Mouse (Mus musculus): ENCODE results near the gene Abcd4. TPM values are rescaled to one million over a fixed set of nuclear protein-coding genes. Genes with fewer than 3 reads are reported as not detected.
A peak's percentile ranks its signal among the peaks of the same experiment; 100 is the strongest.

The Abcd4 gene
- polyA plus RNA-seq (2016; fragmentation: Nextera tagmentation; extraction: Ambion mirVana): 12.1 and 12.3 TPM in 2 replicates

GRCm38 (mm10) chr12:84616977-84617630 is at the start of gene Abcd4:
Gene Abcd4 (minus strand): TSS chr12:84617413.
- peak; percentile 98 for ATAC-seq (ENCODE audit: low FRiP score, low read depth)
- under 1% methylated on average over 34 of the region's 34 CpGs for WGBS
- 0 out of 2 replicates have a peak within 1 kb of the TSS, but pooled peaks have one; percentile 7 for H3K27ac ChIP-seq (replicated peaks)

GRCm38 (mm10) chr12:84653912-84654311 is 36.7 kb upstream of the Abcd4 start:
- Histone ChIP-seq H3K36me3 (no peaks in the 10 kb centered on the region), H3K27me3 (peaks cover 29% of the 10 kb centered on the region), H3K27ac (replicated peaks) (no peak overlapping the region), H3K9ac (replicated peaks) (no peak overlapping the region), H3K9me3 (no peaks in the 10 kb centered on the region), H3K4me1 (no peaks in the 10 kb centered on the region), H3K4me3 (no peak overlapping the region), H3K4me2 (replicated peaks) (no peak overlapping the region)
- ATAC-seq (ENCODE audit: low FRiP score, low read depth): no peak
- WGBS: 10% methylated on average over 3 of the region's 3 CpGs

More at GRCm38 (mm10) chr12:84616977-84617630, at the start of gene Abcd4:
- H3K4me3 ChIP-seq: peak within 1 kb of the TSS; percentile 56
- H3K36me3 ChIP-seq: no peaks in the 10 kb centered on the region
- H3K4me1 ChIP-seq: 0 out of 2 replicates have a peak, but pooled peaks cover 8% of the 10 kb centered on the region
- no peaks in the 10 kb centered on the region for H3K9me3 ChIP-seq
- peak within 1 kb of the TSS; percentile 67 for H3K9ac ChIP-seq (replicated peaks)
- H3K4me2 ChIP-seq (replicated peaks): peak within 1 kb of the TSS; percentile 53
- H3K27me3 ChIP-seq: 0 out of 2 replicates have a peak, but pooled peaks cover 3% of the 10 kb centered on the region

GRCm38 (mm10) chr12:84650234-84650633 is 33.0 kb upstream of the Abcd4 start:
- no peak overlapping the region for H3K4me2 ChIP-seq (replicated peaks)
- H3K9me3 ChIP-seq: no peaks in the 10 kb centered on the region
- no peak overlapping the region for H3K4me3 ChIP-seq
- 89% methylated on average over 13 of the region's 13 CpGs for WGBS
- H3K9ac ChIP-seq (replicated peaks): no peak overlapping the region
- H3K27ac ChIP-seq (replicated peaks): no peak overlapping the region
- H3K27me3 ChIP-seq: peaks cover 29% of the 10 kb centered on the region
- no peaks in the 10 kb centered on the region for H3K4me1 ChIP-seq
- H3K36me3 ChIP-seq: no peaks in the 10 kb centered on the region
- no peak for ATAC-seq (ENCODE audit: low FRiP score, low read depth)

GRCm38 (mm10) chr12:84640654-84641053 is 23.4 kb upstream of the Abcd4 start, which contains the start of gene Vrtn:
Gene Vrtn (plus strand): TSS chr12:84641019.
- WGBS: 5% methylated on average over 9 of the region's 9 CpGs

GRCm38 (mm10) chr12:84640253-84640652 is 23.0 kb upstream of the Abcd4 start:
- Histone ChIP-seq H3K27me3 (peaks cover 60% of the 10 kb centered on the region), H3K36me3 (no peaks in the 10 kb centered on the region), H3K27ac (replicated peaks) (no peak overlapping the region), H3K4me3 (no peak overlapping the region), H3K4me1 (no peaks in the 10 kb centered on the region), H3K4me2 (replicated peaks) (no peak overlapping the region), H3K9me3 (no peaks in the 10 kb centered on the region), H3K9ac (replicated peaks) (no peak overlapping the region)
- WGBS: 3% methylated on average over 6 of the region's 6 CpGs
- ATAC-seq (ENCODE audit: low FRiP score, low read depth): no peak

More at GRCm38 (mm10) chr12:84640654-84641053, 23.4 kb upstream of the Abcd4 start, which contains the start of gene Vrtn:
- Histone ChIP-seq H3K36me3 (no peaks in the 10 kb centered on the region), H3K27ac (replicated peaks) (no peak within 1 kb of the TSS), H3K4me3 (no peak within 1 kb of the TSS), H3K4me1 (no peaks in the 10 kb centered on the region), H3K4me2 (replicated peaks) (no peak within 1 kb of the TSS), H3K9ac (replicated peaks) (no peak within 1 kb of the TSS), H3K27me3 (peaks cover 60% of the 10 kb centered on the region), H3K9me3 (no peaks in the 10 kb centered on the region)
- ATAC-seq (ENCODE audit: low FRiP score, low read depth): no peak

DNA sequence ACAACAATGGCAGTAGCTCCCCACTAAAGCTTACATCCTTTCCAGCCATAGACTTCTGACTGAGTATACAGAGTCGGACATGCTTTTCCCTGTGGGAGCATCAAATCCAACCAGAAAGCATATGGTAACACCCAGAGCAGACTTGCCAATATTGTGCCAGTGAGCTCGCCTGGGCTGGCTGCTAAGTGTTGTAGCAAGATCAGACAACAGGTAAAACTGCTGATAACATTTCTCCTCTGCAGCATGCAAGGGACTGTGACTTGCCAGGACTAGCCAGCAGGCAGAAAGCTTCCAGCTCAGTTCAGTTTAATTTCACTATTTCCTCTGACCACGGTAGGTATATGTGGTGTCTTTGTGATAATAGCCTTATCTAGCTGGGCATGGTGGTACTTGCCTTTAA is 14.7 kb upstream of the Abcd4 start:
- Histone ChIP-seq H3K27ac (replicated peaks) (no peak overlapping the region), H3K27me3 (no peaks in the 10 kb centered on the region), H3K9me3 (no peaks in the 10 kb centered on the region), H3K4me2 (replicated peaks) (no peak overlapping the region), H3K36me3 (no peaks in the 10 kb centered on the region), H3K4me3 (no peak overlapping the region), H3K9ac (replicated peaks) (no peak overlapping the region), H3K4me1 (no peaks in the 10 kb centered on the region)
- WGBS: 73% methylated on average over 3 of the region's 3 CpGs
- no peak for ATAC-seq (ENCODE audit: low FRiP score, low read depth)

- Histone ChIP-seq H3K4me1 (peaks cover 11% of the 10 kb centered on the region; the same call in 1 of the 2 replicates), H3K36me3 (no peaks in the 10 kb centered on the region), H3K27me3 (peaks cover 10% of the 10 kb centered on the region), H3K4me2 (replicated peaks) (peak overlapping the region; percentile 33), H3K9ac (replicated peaks) (no peak overlapping the region; the same call in 1 of the 2 replicates), H3K9me3 (no peaks in the 10 kb centered on the region), H3K27ac (replicated peaks) (no peak overlapping the region), H3K4me3 (peak overlapping the region; percentile 18; the same call in 1 of the 2 replicates)
- 2% methylated on average over 9 of the region's 9 CpGs for WGBS
- no peak for ATAC-seq (ENCODE audit: low FRiP score, low read depth)
Observed at GRCm38 (mm10) chr12:84625116-84625515, 7.9 kb upstream of the Abcd4 start.

GRCm38 (mm10) chr12:84624601-84625000 is 7.4 kb upstream of the Abcd4 start:
- no peak overlapping the region for H3K27ac ChIP-seq (replicated peaks)
- no peak overlapping the region for H3K4me3 ChIP-seq
- no peaks in the 10 kb centered on the region for H3K9me3 ChIP-seq
- no peak overlapping the region for H3K9ac ChIP-seq (replicated peaks)
- WGBS: 20% methylated on average over 8 of the region's 8 CpGs
- H3K27me3 ChIP-seq: peaks cover 12% of the 10 kb centered on the region
- ATAC-seq (ENCODE audit: low FRiP score, low read depth): no peak
- H3K4me2 ChIP-seq (replicated peaks): no peak overlapping the region
- no peaks in the 10 kb centered on the region for H3K36me3 ChIP-seq
- peaks cover 11% of the 10 kb centered on the region; the same call in 1 of the 2 replicates for H3K4me1 ChIP-seq

DNA sequence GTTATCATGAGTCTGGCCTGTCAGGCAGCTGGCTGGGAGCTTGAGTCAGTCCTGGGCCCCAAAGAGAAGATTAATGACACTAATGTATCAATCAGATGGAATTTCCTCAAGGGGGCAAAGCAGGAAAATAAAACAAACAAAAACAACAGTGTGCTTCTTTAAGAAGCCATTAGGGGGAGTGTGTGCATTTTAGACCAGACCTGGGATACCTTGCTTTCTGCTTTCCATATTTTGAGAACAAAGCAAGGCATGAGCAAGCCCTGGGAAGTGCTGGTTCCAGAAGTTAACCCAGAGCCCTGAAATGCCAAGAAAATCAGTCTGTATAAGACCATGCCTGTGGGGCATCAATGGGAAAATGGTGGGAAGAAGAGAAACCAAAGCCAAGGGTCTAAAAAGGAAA is 3.8 kb upstream of the Abcd4 start:
- Histone ChIP-seq H3K9ac (replicated peaks) (no peak overlapping the region), H3K27ac (replicated peaks) (no peak overlapping the region), H3K27me3 (peaks cover 12% of the 10 kb centered on the region), H3K4me1 (peaks cover 14% of the 10 kb centered on the region; the same call in 1 of the 2 replicates), H3K4me3 (no peak overlapping the region), H3K4me2 (replicated peaks) (no peak overlapping the region), H3K9me3 (no peaks in the 10 kb centered on the region), H3K36me3 (no peaks in the 10 kb centered on the region)
- no peak for ATAC-seq (ENCODE audit: low FRiP score, low read depth)

DNA sequence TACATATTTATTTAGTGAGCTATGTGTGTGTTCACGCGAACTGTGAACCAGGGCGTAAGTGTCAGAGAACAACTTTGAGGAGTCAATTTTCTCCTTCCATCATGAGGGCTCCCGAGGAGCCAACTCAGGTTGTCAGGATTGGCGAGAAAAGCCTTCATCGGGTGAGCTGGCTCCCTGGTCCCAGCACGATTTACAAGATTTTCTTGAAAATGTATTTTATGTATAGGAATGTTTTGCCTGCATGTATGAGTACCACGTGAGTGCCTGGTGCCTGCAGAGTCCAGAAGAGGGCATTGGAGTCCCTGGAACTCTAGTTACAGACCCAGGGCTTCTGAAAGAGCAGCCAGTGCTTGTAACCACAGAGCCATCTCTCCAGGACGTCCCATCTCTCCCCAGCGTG is 450 bp upstream of the Abcd4 start:
- H3K36me3 ChIP-seq: no peaks in the 10 kb centered on the region
- H3K27me3 ChIP-seq: 0 out of 2 replicates have a peak, but pooled peaks cover 3% of the 10 kb centered on the region
- peak overlapping the region; percentile 56 for H3K4me3 ChIP-seq
- no peaks in the 10 kb centered on the region for H3K9me3 ChIP-seq
- 0 out of 2 replicates have a peak, but pooled peaks cover 8% of the 10 kb centered on the region for H3K4me1 ChIP-seq
- WGBS: 10% methylated on average over 10 of the region's 10 CpGs
- H3K9ac ChIP-seq (replicated peaks): peak overlapping the region; percentile 34; the same call in 1 of the 2 replicates
- peak; percentile 35; the same call in 1 of the 2 replicates for ATAC-seq (ENCODE audit: low FRiP score, low read depth)
- peak overlapping the region; percentile 53 for H3K4me2 ChIP-seq (replicated peaks)
- H3K27ac ChIP-seq (replicated peaks): no peak overlapping the region

- no peak overlapping the region for H3K4me2 ChIP-seq (replicated peaks)
- no peak overlapping the region for H3K27ac ChIP-seq (replicated peaks)
- H3K9ac ChIP-seq (replicated peaks): no peak overlapping the region
- 83% methylated on average over 7 of the region's 7 CpGs for WGBS
- no peak for ATAC-seq (ENCODE audit: low FRiP score, low read depth)
- no peaks in the 10 kb centered on the region for H3K9me3 ChIP-seq
- H3K4me3 ChIP-seq: no peak overlapping the region
- 0 out of 2 replicates have a peak, but pooled peaks cover 6% of the 10 kb centered on the region for H3K4me1 ChIP-seq
- H3K27me3 ChIP-seq: no peaks in the 10 kb centered on the region
- H3K36me3 ChIP-seq: no peaks in the 10 kb centered on the region
Observed at GRCm38 (mm10) chr12:84614524-84614923, 2.7 kb downstream of the Abcd4 start.

- WGBS: 85% methylated on average over 11 of the region's 11 CpGs
- Histone ChIP-seq H3K36me3 (no peaks in the 10 kb centered on the region), H3K27me3 (no peaks in the 10 kb centered on the region; the same call in 1 of the 2 replicates), H3K9me3 (no peaks in the 10 kb centered on the region), H3K27ac (replicated peaks) (no peak overlapping the region), H3K4me2 (replicated peaks) (no peak overlapping the region), H3K4me1 (0 out of 2 replicates have a peak, but pooled peaks cover 6% of the 10 kb centered on the region), H3K4me3 (no peak overlapping the region), H3K9ac (replicated peaks) (no peak overlapping the region)
- ATAC-seq (ENCODE audit: low FRiP score, low read depth): no peak
Observed at GRCm38 (mm10) chr12:84614001-84614400, 3.2 kb downstream of the Abcd4 start.

All from midbrain, embryonic 12.5 days (tissue).